Mouse (Mus musculus) brown adipose tissue, adult 24 weeks (tissue): ENCODE measurements around the gene Elf4. TPM values are rescaled to one million over a fixed set of nuclear protein-coding genes. Genes with fewer than 3 reads are reported as not detected.
A peak's percentile ranks its signal among the peaks of the same experiment; 100 is the strongest.
"Not testable (repeated sequence)": the region's sequence is repeated elsewhere in the genome, so short reads cannot be mapped to it uniquely, and the experiment has no call there.

Experiments used
- H3K27ac ChIP-seq: fragments of 200-500 bp; replicated peaks from 2 replicates; pipeline ENCODE4 v1.5.1; 2012; ENCODE audit warnings: low read depth, mild to moderate bottlenecking, low read length
- H3K4me1 ChIP-seq: fragments of 200-500 bp; 2 replicates; pipeline ENCODE4 v1.6.1; 2012; ENCODE audit warnings: low read length, mixed read lengths; ENCODE audit not compliant: control insufficient read depth, insufficient read depth, insufficient read length
- H3K4me3 ChIP-seq: fragments of 200-500 bp; 2 replicates; pipeline ENCODE4 v1.5.1; 2012; ENCODE audit warnings: low read depth, mild to moderate bottlenecking, low read length, moderate library complexity; ENCODE audit not compliant: insufficient read depth
- polyA plus RNA-seq: library from polyadenylated mRNA; stranded (reverse); fragments of >200 nt; gene quantifications from 2 replicates; pipeline ENCODE4 v1.2.4, GENCODE M21; 2012; ENCODE audit not compliant: missing spikeins, insufficient read depth, insufficient read length

The Elf4 gene
- polyA plus RNA-seq, 1 experiment: 1.9 TPM

DNA sequence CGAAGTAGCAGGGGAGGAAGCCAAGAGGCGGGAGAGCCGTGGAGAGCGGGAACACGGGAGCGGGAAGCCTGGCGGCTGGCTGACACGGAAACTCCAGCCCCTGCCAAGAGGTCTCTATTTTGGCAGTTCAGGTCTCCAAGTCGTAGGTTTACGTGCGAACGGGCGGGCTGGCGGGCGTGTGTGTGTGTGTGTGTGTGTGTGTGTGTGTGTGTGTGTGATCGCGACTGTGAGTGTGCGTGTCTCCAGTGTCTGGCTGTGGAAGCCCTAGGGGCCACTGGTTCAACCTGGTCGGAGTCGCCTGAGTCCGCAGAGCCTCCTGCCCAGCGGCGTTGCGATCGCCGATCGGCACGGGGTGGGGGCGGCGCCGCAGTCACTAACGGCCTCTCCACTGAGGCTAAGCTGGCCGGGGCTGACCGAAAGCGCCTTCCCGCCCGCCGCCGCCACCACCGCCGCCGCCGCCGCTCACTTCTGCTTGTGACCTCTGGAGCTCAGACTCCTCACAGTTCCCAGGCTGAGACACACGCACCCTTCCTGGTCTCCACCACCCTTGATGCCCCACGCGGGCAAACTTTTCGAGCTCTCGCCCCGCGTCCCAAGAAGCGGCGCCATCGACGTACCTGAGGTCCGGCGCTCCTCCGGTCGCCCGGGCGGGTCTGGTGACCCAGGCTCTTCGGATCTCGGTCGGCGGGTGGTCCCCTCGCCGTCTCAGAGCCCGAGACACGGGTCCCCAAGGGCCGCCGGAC lies 9.8 kb downstream of the Elf4 start:
- peak overlapping the region; percentile 65 for H3K4me3 ChIP-seq
- H3K27ac ChIP-seq: peak overlapping the region; percentile 78

DNA sequence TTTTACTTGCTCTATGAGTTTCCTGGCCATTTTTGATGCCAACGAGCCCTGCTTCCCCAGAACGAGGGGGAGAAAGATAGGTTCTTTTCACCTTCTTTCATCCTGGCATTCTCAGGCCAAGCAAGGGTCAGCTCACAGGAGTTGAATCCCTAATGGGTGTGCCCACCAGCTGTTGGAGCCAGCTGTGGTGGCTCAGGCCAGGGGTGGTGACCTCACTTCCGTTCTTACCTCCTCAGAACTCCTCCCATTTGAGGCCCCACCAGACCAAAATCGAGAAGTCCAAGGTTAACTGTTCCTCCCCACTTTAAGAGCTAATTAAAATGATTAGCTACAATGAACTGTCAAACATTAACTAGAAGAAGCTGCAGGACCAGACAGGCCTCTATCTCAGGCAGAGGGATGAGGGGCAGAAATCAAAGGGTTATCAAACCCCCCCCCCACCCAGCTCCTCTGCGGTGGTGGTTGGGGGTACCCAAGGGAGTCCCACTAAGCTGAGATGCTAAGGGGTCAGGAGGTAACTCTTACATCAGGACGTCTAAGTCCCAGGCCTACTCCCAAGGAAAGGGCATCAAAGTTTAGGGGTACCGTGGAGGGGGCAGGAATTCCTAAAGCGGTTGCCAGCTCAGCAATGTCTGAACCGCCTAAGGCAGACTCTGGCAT lies 10.6 kb downstream of the Elf4 start:
- H3K27ac ChIP-seq: peak overlapping the region; percentile 78
- H3K4me1 ChIP-seq: 0 out of 2 replicates have a peak, but pooled peaks cover 2% of the 10 kb centered on the region

More for the DNA sequence above, 9.8 kb downstream of the Elf4 start:
- 0 out of 2 replicates have a peak, but pooled peaks cover 2% of the 10 kb centered on the region for H3K4me1 ChIP-seq

DNA sequence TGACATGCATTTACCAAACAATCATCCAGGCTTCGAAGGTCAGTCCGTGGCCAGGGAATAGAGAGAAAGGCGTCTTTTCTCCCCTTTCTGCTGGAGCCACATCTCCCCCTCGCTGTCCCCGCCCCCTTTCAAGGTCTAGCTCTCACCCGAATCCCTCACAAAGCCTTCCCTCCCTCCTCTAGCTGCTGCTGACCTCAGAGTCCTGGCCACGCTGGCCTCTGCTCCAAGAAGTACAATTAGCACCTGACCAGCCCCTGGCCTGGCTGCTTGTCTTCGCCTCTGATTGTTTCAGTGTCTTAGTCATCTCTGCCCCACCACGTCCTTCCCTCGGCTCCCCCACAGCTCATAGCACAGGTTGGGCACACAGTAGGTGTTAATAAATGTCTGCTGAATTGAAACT lies 13.3 kb downstream of the Elf4 start:
- Histone ChIP-seq H3K4me3 (no peak overlapping the region), H3K27ac (no peak overlapping the region), H3K4me1 (peaks cover 3% of the 10 kb centered on the region)

More for the DNA sequence above, 10.6 kb downstream of the Elf4 start:
- peak overlapping the region; percentile 65 for H3K4me3 ChIP-seq

DNA sequence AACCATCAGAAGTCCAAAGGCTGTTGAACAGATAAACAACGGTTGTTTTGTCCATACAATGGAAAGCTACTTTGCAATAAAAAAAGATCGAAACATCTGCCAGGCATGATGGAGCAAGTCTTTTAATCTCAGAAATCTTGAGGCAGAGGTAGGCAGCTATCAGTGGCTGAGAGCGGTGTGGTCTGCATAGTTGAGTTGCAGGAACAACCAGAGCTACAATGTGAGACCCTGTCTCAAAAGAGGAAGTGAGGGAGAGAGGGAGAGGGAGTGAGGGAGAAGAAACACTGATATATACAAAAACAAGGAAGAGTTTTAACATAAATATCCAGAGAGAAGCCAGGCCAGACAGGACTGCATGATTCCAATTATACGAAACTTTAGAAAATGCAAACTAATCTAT lies 18.3 kb downstream of the Elf4 start:
- H3K4me3 ChIP-seq: no peak overlapping the region
- H3K27ac ChIP-seq: no peak overlapping the region
- H3K4me1 ChIP-seq: peaks cover 6% of the 10 kb centered on the region

DNA sequence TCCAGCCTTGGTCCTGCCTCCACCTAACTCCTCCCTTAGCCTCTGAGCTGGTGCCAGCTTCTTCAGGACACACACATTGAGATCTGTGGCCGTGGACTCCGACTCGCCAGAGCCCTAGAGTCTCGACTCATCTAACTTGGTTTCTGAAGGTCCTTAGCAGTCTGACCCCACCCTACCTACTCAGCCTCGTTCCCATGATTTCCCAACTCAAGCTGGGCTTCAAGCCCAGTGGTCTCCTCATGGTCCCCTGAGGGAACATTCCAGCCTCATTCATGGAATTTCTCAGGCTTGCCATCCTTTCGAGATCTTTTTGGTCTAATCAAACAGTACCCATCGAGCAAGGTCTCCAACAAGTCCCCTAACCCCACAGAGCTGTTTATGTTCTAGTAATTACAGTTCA lies 21.0 kb downstream of the Elf4 start:
- H3K27ac ChIP-seq: no peak overlapping the region
- no peak overlapping the region for H3K4me3 ChIP-seq
- peaks cover 11% of the 10 kb centered on the region for H3K4me1 ChIP-seq

DNA sequence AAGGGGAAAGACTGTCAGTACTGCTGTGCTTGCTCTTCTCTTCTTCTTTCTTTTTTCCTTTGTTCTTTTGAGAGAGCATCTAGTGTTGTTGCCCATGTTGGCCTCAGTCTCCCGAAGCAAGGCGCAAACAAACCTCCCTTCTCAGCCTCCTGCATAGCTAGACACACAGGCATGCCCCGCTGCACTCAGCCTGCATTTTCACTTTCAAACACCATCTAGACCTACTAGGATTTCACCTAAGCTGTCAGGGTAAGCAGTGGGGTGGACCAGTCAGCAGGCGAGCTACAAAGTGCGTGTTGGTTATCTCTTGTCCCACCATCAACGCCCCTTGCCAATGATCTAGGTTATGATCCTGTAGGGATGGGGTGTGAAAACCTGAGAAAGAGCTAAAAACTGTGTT lies 21.4 kb downstream of the Elf4 start:
- Histone ChIP-seq H3K27ac (no peak overlapping the region), H3K4me1 (peaks cover 11% of the 10 kb centered on the region), H3K4me3 (no peak overlapping the region)

DNA sequence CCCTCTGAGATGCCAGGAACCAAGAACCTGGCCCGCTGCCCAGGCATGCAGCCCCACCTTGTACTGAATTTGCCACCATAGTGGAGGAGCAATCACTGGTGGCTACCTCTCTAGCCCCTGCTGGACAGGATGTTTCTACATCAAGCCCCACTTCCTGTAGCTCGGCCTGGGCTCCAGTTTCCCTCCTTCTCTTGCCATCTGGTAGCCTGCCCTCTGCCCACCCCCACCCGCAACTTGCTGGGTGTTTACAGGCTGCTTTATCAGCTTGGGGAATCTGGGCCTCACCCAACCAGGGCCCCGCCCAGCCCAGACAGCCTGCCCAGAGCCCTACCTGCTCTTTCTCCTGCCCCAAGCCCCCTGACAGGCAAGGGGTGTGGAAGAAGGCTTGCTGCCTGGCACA lies 23.9 kb downstream of the Elf4 start:
- H3K27ac ChIP-seq: no peak overlapping the region; the same call in 1 of the 2 replicates
- no peak overlapping the region for H3K4me3 ChIP-seq

DNA sequence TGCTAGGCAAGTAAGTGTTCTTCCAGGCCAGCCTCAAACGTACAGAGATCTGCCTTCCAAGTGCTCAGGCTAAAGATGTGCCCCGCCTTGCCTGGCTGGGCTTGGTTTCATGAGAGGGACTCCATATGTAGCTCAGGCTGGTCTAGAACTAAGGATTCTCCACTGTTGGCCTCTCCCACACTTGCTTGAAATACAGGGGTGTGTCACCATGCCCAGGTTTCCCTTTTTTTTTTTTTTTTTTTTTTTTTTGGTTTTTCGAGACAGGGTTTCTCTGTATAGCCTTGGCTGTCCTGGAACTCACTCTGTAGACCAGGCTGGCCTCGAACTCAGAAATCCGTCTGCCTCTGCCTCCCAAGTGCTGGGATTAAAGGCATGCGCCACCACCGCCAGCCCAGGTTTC lies 26.9 kb downstream of the Elf4 start:
- Histone ChIP-seq H3K4me1 (peaks cover 19% of the 10 kb centered on the region), H3K27ac (peak overlapping the region; percentile 56; the same call in 1 of the 2 replicates)
- not testable (repeated sequence) for H3K4me3 ChIP-seq

More for the DNA sequence above, 23.9 kb downstream of the Elf4 start:
- peaks cover 15% of the 10 kb centered on the region for H3K4me1 ChIP-seq

DNA sequence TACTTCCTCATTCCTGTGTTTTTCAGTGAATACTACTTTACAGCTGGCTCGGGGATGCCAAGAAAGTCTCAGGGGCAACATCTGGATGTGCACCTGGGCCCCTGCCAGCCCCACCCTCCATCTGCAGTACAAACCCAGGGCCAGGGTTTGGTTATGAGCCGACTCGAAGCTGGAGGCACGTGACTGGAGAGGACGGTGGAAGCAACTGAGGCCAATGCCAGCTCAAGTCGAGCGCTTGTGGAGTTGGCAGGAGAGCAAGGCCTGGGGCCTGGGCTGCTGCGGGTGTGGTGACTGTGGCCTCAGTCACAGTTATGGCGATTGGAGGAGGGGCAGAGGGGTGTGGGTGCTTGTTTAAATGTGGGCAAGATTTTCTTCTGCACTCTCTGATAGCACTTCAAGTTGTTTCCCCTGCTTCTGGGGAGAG lies 27.4 kb downstream of the Elf4 start:
- peak overlapping the region; percentile 56 for H3K27ac ChIP-seq
- H3K4me1 ChIP-seq: peaks cover 19% of the 10 kb centered on the region
- no peak overlapping the region for H3K4me3 ChIP-seq

DNA sequence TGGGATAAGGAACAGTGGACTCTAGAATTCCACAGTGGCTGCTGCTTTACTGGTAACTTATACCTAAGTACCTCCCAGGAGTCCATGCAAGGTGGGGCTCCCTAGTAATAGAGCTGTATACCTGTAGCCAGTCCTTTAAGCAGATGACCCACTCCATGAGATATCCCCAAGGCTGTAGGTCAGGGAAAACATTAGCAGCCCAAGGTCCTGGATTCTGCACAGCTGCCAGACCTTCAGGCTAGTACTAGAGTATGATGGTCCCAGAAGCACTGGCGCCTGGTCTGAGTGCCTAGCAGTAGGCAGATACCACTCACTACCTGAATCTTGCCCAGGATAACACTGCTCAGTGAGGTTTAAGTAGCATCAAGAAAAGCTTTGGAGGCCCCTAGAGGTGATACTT lies 28.7 kb downstream of the Elf4 start:
- H3K27ac ChIP-seq: peak overlapping the region; percentile 19; the same call in 1 of the 2 replicates
- H3K4me1 ChIP-seq: peaks cover 20% of the 10 kb centered on the region
- H3K4me3 ChIP-seq: no peak overlapping the region

DNA sequence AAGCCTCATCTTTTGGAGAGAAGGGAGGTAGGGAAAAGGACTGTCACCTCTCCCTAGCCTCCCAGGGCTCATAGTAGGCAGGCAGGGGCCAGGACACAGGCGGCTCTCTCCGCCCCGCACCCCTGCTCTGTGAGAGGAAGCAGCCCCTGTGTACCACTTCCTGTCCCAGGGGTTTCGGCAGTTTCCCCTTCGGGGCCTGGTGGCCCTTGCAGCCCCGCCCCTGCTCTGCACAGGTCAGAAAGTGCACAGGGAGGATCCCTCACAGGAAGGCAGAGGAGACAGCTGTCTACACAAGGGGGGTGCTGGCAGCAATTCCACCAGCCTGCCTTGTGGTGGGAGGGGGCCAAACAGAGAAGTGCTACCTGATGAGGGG lies 29.4 kb downstream of the Elf4 start:
- Histone ChIP-seq H3K27ac (peak overlapping the region; percentile 47), H3K4me3 (no peak overlapping the region; the same call in 1 of the 2 replicates)

DNA sequence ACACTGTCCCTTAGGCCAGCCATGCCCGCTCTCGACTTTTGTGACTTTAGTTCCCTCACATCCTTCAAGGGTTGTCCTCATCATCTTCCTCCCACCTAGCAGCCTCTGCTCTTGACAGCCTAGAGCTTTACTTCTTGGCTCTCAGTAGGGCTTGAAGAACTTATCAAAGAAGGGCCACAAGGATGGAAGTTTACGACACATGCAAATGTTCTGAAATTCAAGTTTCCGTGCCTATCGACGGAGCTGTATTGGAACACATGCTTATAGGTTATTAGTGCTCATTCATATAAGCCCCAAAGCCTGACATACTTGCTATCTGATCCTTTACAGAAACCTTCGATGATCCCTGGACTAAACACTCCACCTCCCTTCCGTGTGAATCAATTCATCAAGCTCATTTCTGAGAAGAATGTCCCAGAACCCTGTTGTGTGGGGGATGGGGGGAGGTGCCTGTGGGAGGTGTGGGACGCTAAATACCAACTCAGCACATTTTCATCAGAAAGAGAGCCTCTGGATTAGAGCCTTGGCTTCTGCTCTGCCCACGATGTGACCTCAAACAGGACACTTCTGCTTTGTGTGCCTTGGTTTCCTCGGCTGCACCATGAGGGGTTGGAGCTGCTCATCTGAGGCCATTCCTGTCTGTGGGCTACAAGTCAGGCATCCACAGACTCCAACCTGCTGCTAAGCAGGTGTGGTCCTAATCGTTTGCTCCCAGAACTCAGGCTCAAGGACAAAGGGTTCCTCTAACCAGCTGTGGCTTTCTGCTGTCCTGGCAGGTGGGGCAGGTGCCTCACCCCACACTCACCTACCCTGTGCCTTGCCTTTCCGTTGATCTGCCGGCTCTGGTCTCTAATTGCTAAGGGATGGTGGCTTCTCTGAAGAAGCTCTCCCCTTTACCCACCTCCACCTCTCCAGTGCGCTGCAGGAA lies 30.1 kb downstream of the Elf4 start:
- Histone ChIP-seq H3K4me3 (no peak overlapping the region; the same call in 1 of the 2 replicates), H3K4me1 (peaks cover 21% of the 10 kb centered on the region), H3K27ac (peak overlapping the region; percentile 47)

More for the DNA sequence above, 29.4 kb downstream of the Elf4 start:
- peaks cover 18% of the 10 kb centered on the region for H3K4me1 ChIP-seq

DNA sequence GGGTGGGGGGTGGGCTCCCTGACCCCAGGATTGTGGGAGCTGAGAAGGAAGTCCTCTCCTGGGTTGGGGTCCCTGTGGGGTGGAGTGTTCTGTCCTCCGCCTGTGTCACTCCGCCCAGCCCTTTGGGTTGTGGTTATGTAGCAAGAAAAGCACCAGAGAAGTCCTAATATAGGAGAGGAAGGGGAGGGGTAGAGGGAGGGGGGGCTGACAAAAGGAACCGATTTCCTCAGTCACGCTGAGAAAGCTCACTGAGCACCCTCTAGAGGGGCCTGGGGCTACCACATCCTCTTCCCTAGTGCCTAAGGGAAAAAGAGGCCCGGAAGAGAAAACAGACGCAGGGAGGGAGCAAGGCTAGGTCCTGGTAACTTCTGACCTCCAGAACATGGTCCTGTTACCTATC lies 33.4 kb downstream of the Elf4 start:
- Histone ChIP-seq H3K27ac (peak overlapping the region; percentile 92), H3K4me1 (peaks cover 24% of the 10 kb centered on the region), H3K4me3 (no peak overlapping the region)

DNA sequence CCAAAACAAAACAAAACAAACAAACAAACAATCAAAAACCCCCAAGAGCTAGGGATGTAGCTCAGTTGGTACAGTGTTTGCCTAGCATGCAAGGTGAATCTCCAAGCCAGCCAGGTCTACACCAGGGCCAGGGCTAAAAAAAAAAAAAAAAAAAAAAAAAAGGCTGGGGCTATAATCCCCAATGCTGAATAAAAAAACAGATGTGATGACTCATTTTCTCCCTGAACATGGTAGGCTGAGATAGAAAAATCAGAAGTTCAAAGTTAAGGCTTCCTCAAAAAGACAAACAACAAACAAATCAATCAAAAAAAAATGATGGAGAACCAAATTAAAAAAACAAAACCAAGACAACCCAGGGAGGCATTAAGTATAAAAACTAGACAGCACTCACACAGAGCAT lies 33.8 kb downstream of the Elf4 start:
- no peak overlapping the region for H3K4me3 ChIP-seq
- H3K4me1 ChIP-seq: peaks cover 25% of the 10 kb centered on the region
- peak overlapping the region; percentile 96 for H3K27ac ChIP-seq

DNA sequence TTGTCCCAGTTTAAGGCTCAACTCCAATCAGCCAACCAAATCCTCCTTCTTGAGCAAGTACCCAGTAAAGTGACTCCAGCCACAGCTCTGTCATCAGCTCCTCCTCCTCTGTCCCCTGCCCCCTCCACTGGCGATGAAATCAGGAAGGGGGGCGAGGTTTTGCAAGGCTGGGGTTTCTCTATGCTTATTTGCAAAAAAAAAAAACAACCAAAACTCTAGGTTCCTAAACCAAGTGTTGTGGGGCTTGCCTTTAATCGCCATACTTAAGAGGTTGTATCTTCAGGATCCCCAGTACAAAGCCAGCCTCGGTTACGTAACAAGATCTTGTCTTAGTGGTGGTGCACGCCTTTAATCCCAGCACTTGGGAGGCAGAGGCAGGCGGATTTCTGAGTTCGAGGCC lies 34.3 kb downstream of the Elf4 start:
- peak overlapping the region; percentile 96 for H3K27ac ChIP-seq
- no peak overlapping the region for H3K4me3 ChIP-seq
- H3K4me1 ChIP-seq: peaks cover 25% of the 10 kb centered on the region
